Mouse (Mus musculus): ENCODE data around the gene Simc1.

Simc1 gene

GRCm38 (mm10) chr13:54589996-54590951 lies 86.7 kb downstream of the Simc1 start, which contains the start of the genes Nop16 and Higd2a:
Gene Nop16 (minus strand): TSS chr13:54590090.
Gene Higd2a (plus strand): TSS chr13:54590207.
- peak; percentile 98 for DNase-seq

- no peak for DNase-seq
These were observed 88.3 kb downstream of the Simc1 start for GRCm38 (mm10) chr13:54591776-54592356.

- no peak for DNase-seq
These were observed 90.0 kb downstream of the Simc1 start for GRCm38 (mm10) chr13:54593617-54594016.

GRCm38 (mm10) chr13:54596107-54596690 lies 92.6 kb downstream of the Simc1 start:
- no peak for DNase-seq

GRCm38 (mm10) chr13:54596870-54597269 lies 93.3 kb downstream of the Simc1 start:
- no peak for DNase-seq

GRCm38 (mm10) chr13:54598622-54599143 lies 95.1 kb downstream of the Simc1 start:
- no peak for DNase-seq
